Mouse (Mus musculus) layer of hippocampus, adult 18-20 months (tissue): ENCODE measurements around the gene Olfr835. TPM values are rescaled to one million over a fixed set of nuclear protein-coding genes. Genes with fewer than 3 reads are reported as not detected.

Source experiments
- DNase-seq, 2 experiments: peaks; one replicate each; pipeline ENCODE4 v3.0.0; 2022; ENCODE audit warnings: low spot score in 2 of 2
- long read RNA-seq: library from polyadenylated mRNA; stranded (forward); transcript quantifications from one replicate; pipeline ENCODE4 v2.0.0, GENCODE M21; 2021
- total RNA-seq, 2 experiments: library from RNA; stranded (reverse); gene quantifications; 2 replicates each; pipeline ENCODE4 v1.2.3; 2021

Olfr835 gene
- not detected for total RNA-seq
- long read RNA-seq, result 0 reads

- DNase-seq, result no peak
Measured at GRCm38 (mm10) chr9:19032435-19032834, at the start of gene Olfr835. Gene Olfr835 (plus strand): TSS chr9:19032735.

GRCm38 (mm10) chr9:18987690-18988089, 44.8 kb upstream of the Olfr835 start, which contains the start of gene Olfr834:
Gene Olfr834 (plus strand): TSS chr9:18987990.
- no peak for DNase-seq

GRCm38 (mm10) chr9:19084986-19085385, 52.5 kb downstream of the Olfr835 start:
- DNase-seq, result no peak

Other genes with a start within 250 kb of the Olfr835 start
- gene Olfr828, start 213.2 kb upstream of the Olfr835 start, total RNA-seq, result not detected
- gene Olfr829, start 177.8 kb upstream of the Olfr835 start, total RNA-seq, result not detected
- not detected for gene Olfr830, start 158.0 kb upstream of the Olfr835 start, total RNA-seq
- not detected for gene Olfr832, start 95.6 kb upstream of the Olfr835 start, total RNA-seq
- gene Olfr834, start 44.7 kb upstream of the Olfr835 start, total RNA-seq, result not detected
- not detected for gene Olfr836, start 87.6 kb downstream of the Olfr835 start, total RNA-seq
- gene Olfr837, start 103.6 kb downstream of the Olfr835 start, total RNA-seq, result not detected
- under 1 TPM in 1 of 2 experiments, not detected in 1; 0.05 TPM for gene Olfr839-ps1, start 144.6 kb downstream of the Olfr835 start, total RNA-seq
- gene Olfr843, start 219.3 kb downstream of the Olfr835 start, total RNA-seq, result not detected